Mouse (Mus musculus): ENCODE measurements around the gene Elmsan1. TPM values are rescaled to one million over a fixed set of nuclear protein-coding genes. Genes with fewer than 3 reads are reported as not detected.
"Not testable (repeated sequence)": the region's sequence is repeated elsewhere in the genome, so short reads cannot be mapped to it uniquely, and the experiment has no call there.

Gene Elmsan1
- total RNA-seq, 1 experiment, result 9.6 TPM

DNA sequence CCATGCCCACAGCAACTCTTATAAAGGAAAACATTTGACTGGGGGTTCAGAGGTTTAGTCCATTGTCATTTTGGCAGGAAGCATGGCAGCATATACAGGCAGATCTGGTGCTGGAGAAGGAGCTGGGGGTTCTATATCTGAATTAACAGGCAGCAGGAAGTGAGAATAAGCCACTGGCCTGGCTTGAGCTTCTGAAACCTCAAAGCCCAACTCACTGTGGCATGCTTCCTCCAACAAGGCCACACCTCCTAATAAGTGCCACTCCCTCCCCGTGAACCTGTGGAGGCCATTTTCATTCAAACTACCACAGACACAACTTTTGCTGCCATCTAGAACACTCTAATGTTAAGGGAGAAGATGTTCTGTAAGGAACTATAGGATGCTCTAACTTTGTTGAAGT, 111.0 kb downstream of the Elmsan1 start:
- TF ChIP-seq HCFC1 (IDR thresholded peaks at IDR 0.05; ENCODE audit: borderline replicate concordance, insufficient read depth, low read length) (no peak), MAFK (IDR thresholded peaks at IDR 0.05; ENCODE audit: insufficient read depth, low read depth, low read length) (no peak), ZC3H11A (IDR thresholded peaks at IDR 0.05; ENCODE audit: borderline replicate concordance, low read depth, low read length) (no peak), CHD2 (IDR thresholded peaks at IDR 0.05; ENCODE audit: low read depth, low read length) (no peak), ZNF384 (IDR thresholded peaks at IDR 0.05; ENCODE audit: low read depth, low read length) (no peak)

DNA sequence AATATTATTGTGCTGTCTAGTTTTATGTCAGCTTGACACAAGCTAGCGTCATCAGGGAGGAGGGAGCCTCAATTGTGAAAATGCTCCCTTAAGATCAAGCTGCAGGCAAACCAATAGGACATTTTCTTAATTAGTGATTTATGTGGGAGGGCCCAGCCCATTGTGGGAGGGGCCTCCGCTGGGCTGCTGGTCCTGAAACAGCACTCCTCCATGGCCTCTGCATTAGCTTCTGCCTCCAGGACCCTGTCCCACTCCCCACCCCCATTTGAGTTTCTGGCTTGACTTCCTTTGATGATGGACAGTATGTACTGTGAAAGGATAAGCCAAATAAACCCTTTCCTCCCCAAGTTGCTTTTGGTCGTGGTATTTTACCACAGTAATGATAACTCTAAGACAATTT, 111.7 kb downstream of the Elmsan1 start:
- no peak overlapping the region for H3K9ac ChIP-seq (ENCODE audit: insufficient read depth, low read depth, low read length, poor library complexity, severe bottlenecking)
- in situ Hi-C loops (cut with MboI; ENCODE audit: low sequenced_read_pairs in 2 of 2, unreplicated experiment in 2 of 2), result no loop called here
- no peaks in the 10 kb centered on the region for H3K4me1 ChIP-seq (ENCODE audit: control insufficient read depth in 2 of 2, insufficient read depth in 2 of 2, low read length in 2 of 2, poor library complexity in 1 of 2)
- DNase-seq (ENCODE audit: low read depth, low spot score), result no peak
- no peaks in the 10 kb centered on the region for H3K36me3 ChIP-seq (ENCODE audit: control insufficient read depth, insufficient read depth, low read length, poor library complexity, severe bottlenecking)
- H3K27ac ChIP-seq (ENCODE audit: insufficient read depth, low read depth, low read length, poor library complexity, severe bottlenecking), result no peak overlapping the region
- H3K4me3 ChIP-seq (ENCODE audit: insufficient read depth in 1 of 2, low read depth in 1 of 2, low read length in 2 of 2, poor library complexity in 1 of 2, severe bottlenecking in 1 of 2), result no peak overlapping the region
- TF ChIP-seq CHD2 (IDR thresholded peaks at IDR 0.05; ENCODE audit: low read depth, low read length) (no peak), MAFK (IDR thresholded peaks at IDR 0.05; ENCODE audit: insufficient read depth, low read depth, low read length) (no peak)
- H3K9me3 ChIP-seq (ENCODE audit: control insufficient read depth, insufficient read depth, low read depth, low read length), result no peaks in the 10 kb centered on the region

More for the DNA sequence above, 111.0 kb downstream of the Elmsan1 start:
- no peak overlapping the region for H3K9ac ChIP-seq (ENCODE audit: insufficient read depth, low read depth, low read length, poor library complexity, severe bottlenecking)
- H3K4me1 ChIP-seq (ENCODE audit: control insufficient read depth in 2 of 2, insufficient read depth in 2 of 2, low read length in 2 of 2, poor library complexity in 1 of 2), result no peaks in the 10 kb centered on the region
- in situ Hi-C loops (cut with MboI; ENCODE audit: low sequenced_read_pairs in 2 of 2, unreplicated experiment in 2 of 2), result no loop called here
- H3K4me3 ChIP-seq (ENCODE audit: insufficient read depth in 1 of 2, low read depth in 1 of 2, low read length in 2 of 2, poor library complexity in 1 of 2, severe bottlenecking in 1 of 2), result no peak overlapping the region
- no peaks in the 10 kb centered on the region for H3K9me3 ChIP-seq (ENCODE audit: control insufficient read depth, insufficient read depth, low read depth, low read length)
- H3K36me3 ChIP-seq (ENCODE audit: control insufficient read depth, insufficient read depth, low read length, poor library complexity, severe bottlenecking), result no peaks in the 10 kb centered on the region
- DNase-seq (ENCODE audit: low read depth, low spot score), result no peak
- no peak overlapping the region for H3K27ac ChIP-seq (ENCODE audit: insufficient read depth, low read depth, low read length, poor library complexity, severe bottlenecking)

DNA sequence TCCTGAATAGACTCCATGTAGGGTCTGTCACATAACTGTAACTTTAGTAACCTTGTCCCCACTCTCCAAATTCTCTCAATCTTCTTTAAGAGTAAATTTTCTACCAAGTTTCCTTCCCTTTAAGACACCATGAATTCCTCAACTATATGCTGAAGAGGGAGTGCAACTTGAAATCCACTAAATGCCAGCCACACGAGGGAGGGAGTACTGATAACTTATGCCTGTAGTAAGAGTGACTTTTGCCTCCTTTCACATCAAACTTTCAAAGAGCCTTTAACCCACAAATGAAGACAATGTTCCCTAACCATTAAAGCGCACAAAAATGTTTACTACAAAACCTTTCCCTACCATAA, 117.2 kb downstream of the Elmsan1 start:
- Histone ChIP-seq H3K9me3 (ENCODE audit: control insufficient read depth, insufficient read depth, low read depth, low read length) (no peaks in the 10 kb centered on the region), H3K27ac (ENCODE audit: insufficient read depth, low read depth, low read length, poor library complexity, severe bottlenecking) (no peak overlapping the region), H3K36me3 (ENCODE audit: control insufficient read depth, insufficient read depth, low read length, poor library complexity, severe bottlenecking) (no peaks in the 10 kb centered on the region), H3K9ac (ENCODE audit: insufficient read depth, low read depth, low read length, poor library complexity, severe bottlenecking) (no peak overlapping the region), H3K4me3 (ENCODE audit: insufficient read depth in 1 of 2, low read depth in 1 of 2, low read length in 2 of 2, poor library complexity in 1 of 2, severe bottlenecking in 1 of 2) (peak overlapping the region in 1 of 2 experiments; percentile 68; a peak in 3 of 4 replicates), H3K4me1 (ENCODE audit: control insufficient read depth in 2 of 2, insufficient read depth in 2 of 2, low read length in 2 of 2, poor library complexity in 1 of 2) (no peaks in the 10 kb centered on the region)
- TF ChIP-seq ZNF384 (IDR thresholded peaks at IDR 0.05; ENCODE audit: low read depth, low read length) (no peak), MAFK (IDR thresholded peaks at IDR 0.05; ENCODE audit: insufficient read depth, low read depth, low read length) (no peak), ZC3H11A (IDR thresholded peaks at IDR 0.05; ENCODE audit: borderline replicate concordance, low read depth, low read length) (no peak), HCFC1 (IDR thresholded peaks at IDR 0.05; ENCODE audit: borderline replicate concordance, insufficient read depth, low read length) (no peak)
- DNase-seq (ENCODE audit: low read depth, low spot score), result no peak
- in situ Hi-C loops (cut with MboI; ENCODE audit: low sequenced_read_pairs in 2 of 2, unreplicated experiment in 2 of 2), result no loop called here

DNA sequence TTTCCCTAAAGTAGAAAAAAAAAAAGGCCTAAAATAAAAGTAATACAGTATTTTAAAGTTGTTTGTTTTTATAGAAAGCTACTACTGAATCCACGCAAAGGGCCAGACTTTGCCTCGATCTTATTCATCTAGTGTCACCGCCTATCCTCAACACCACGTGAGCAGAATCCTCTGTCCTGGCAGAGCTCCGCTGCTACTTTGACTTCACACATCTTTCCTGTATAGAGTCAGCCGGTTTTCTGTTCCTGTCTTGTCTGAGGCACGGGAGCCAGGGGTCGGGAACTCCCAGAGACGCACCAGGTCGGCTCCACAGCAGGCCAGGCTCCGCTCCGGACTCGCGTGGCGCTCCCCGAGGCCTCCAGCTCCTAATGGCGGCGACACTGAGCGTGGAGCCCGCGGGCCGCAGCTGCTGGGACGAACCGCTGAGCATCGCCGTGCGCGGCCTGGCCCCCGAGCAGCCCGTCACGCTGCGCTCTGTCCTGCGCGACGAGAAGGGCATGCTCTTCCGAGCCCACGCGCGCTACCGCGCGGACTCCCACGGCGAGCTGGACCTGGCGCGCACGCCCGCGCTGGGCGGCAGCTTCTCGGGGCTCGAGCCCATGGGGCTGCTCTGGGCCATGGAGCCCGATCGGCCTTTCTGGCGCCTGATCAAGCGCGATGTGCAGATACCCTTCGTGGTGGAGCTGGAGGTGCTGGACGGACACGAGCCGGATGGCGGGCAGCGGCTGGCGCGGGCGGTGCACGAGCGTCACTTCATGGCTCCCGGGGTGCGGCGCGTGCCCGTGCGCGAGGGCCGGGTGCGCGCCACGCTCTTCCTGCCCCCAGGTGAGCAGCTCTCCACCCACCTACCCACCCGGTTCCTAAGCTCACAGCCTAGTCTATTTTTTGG, 117.8 kb downstream of the Elmsan1 start, which contains the start of gene Acot6:
Acot6 (plus strand) TSS at position 51 of the 889 bp plus-strand sequence.
- H3K36me3 ChIP-seq (ENCODE audit: control insufficient read depth, insufficient read depth, low read length, poor library complexity, severe bottlenecking); DNase-seq (ENCODE audit: low read depth, low spot score); H3K27ac ChIP-seq (ENCODE audit: insufficient read depth, low read depth, low read length, poor library complexity, severe bottlenecking); H3K4me1 ChIP-seq (ENCODE audit: control insufficient read depth in 2 of 2, insufficient read depth in 2 of 2, low read length in 2 of 2, poor library complexity in 1 of 2); H3K9me3 ChIP-seq (ENCODE audit: control insufficient read depth, insufficient read depth, low read depth, low read length); in situ Hi-C loops (cut with MboI; ENCODE audit: low sequenced_read_pairs in 2 of 2, unreplicated experiment in 2 of 2): not testable (repeated sequence)
- Histone ChIP-seq H3K9ac (ENCODE audit: insufficient read depth, low read depth, low read length, poor library complexity, severe bottlenecking) (peak within 1 kb of the TSS; percentile 71; the same call in 1 of the 2 replicates), H3K4me3 (ENCODE audit: insufficient read depth in 1 of 2, low read depth in 1 of 2, low read length in 2 of 2, poor library complexity in 1 of 2, severe bottlenecking in 1 of 2) (peak within 1 kb of the TSS; percentile 68 to 78)

DNA sequence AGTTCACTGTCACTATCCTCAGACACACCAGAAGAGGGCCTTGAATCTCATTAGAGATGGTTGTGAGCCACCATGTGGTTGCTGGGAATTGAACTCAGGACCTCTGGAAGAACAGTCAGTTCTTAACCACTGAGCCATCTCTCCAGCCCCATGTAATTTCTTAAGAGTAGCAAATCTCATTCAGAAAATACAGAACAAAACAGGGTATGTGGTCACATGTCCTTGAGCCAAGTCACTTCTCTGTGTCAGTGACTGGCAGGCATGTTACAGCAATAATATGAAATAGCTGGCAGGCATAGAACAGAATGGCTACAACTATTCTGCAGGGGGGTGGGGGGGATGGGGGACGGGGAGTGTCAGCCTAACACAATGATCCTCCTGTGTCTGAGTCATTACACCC, 118.6 kb downstream of the Elmsan1 start:
- Histone ChIP-seq H3K9ac (ENCODE audit: insufficient read depth, low read depth, low read length, poor library complexity, severe bottlenecking) (no peak overlapping the region), H3K9me3 (ENCODE audit: control insufficient read depth, insufficient read depth, low read depth, low read length) (no peaks in the 10 kb centered on the region), H3K27ac (ENCODE audit: insufficient read depth, low read depth, low read length, poor library complexity, severe bottlenecking) (no peak overlapping the region), H3K4me3 (ENCODE audit: insufficient read depth in 1 of 2, low read depth in 1 of 2, low read length in 2 of 2, poor library complexity in 1 of 2, severe bottlenecking in 1 of 2) (no peak overlapping the region), H3K36me3 (ENCODE audit: control insufficient read depth, insufficient read depth, low read length, poor library complexity, severe bottlenecking) (no peaks in the 10 kb centered on the region), H3K4me1 (ENCODE audit: control insufficient read depth in 2 of 2, insufficient read depth in 2 of 2, low read length in 2 of 2, poor library complexity in 1 of 2) (no peaks in the 10 kb centered on the region)
- TF ChIP-seq ZC3H11A (IDR thresholded peaks at IDR 0.05; ENCODE audit: borderline replicate concordance, low read depth, low read length) (no peak), ZNF384 (IDR thresholded peaks at IDR 0.05; ENCODE audit: low read depth, low read length) (no peak), MAFK (IDR thresholded peaks at IDR 0.05; ENCODE audit: insufficient read depth, low read depth, low read length) (no peak), CHD2 (IDR thresholded peaks at IDR 0.05; ENCODE audit: low read depth, low read length) (no peak), HCFC1 (IDR thresholded peaks at IDR 0.05; ENCODE audit: borderline replicate concordance, insufficient read depth, low read length) (no peak)
- no peak for DNase-seq (ENCODE audit: low read depth, low spot score)
- in situ Hi-C loops (cut with MboI; ENCODE audit: low sequenced_read_pairs in 2 of 2, unreplicated experiment in 2 of 2), result no loop called here

Data from ES-E14 (cell line).